Mouse (Mus musculus) megakaryocyte, embryonic 14.5 days (primary cell): ENCODE measurements at regions not wholly inside any gene's neighbourhood (a gene's known extent, or its start where the extent isn't known, plus 50 kb on each side); places are given as distances from the start of the nearest gene placed in this dataset.

Source experiments
- H3K27me3 ChIP-seq: replicated peaks from 2 replicates; pipeline ENCODE3; 2012; ENCODE audit warnings: inconsistent platforms
- H3K36me3 ChIP-seq: replicated peaks from 2 replicates; pipeline ENCODE3; 2012; ENCODE audit warnings: low read length, inconsistent platforms, mixed read lengths
- H3K4me1 ChIP-seq: 2 replicates; pipeline ENCODE4 v1.6.1; 2012; ENCODE audit warnings: inconsistent platforms
- H3K4me3 ChIP-seq: replicated peaks from 2 replicates; pipeline ENCODE3; 2012; ENCODE audit warnings: moderate library complexity, mild to moderate bottlenecking, inconsistent platforms
- H3K9me3 ChIP-seq: 2 replicates; pipeline ENCODE4 v1.6.1; 2012; ENCODE audit warnings: inconsistent platforms
- FLI1 ChIP-seq: IDR thresholded peaks from 2 replicates; pipeline ENCODE4 v1.6.1; 2012; ENCODE audit warnings: low read length, inconsistent platforms, mixed read lengths
- GATA1 ChIP-seq: IDR thresholded peaks from 3 replicates; pipeline ENCODE4 v1.6.1; 2012; ENCODE audit warnings: mixed read lengths, low read length, inconsistent platforms, borderline replicate concordance

GRCm38 (mm10) chr7:95460889-95461288 is 710.2 kb upstream of the Tenm4 start:
- Histone ChIP-seq H3K4me1 (no peaks in the 10 kb centered on the region), H3K9me3 (peaks cover 10% of the 10 kb centered on the region), H3K4me3 (no peak overlapping the region), H3K27me3 (no peaks in the 10 kb centered on the region), H3K36me3 (no peaks in the 10 kb centered on the region)
- TF ChIP-seq FLI1 (no peak), GATA1 (no peak)

GRCm38 (mm10) chr7:95465506-95465905 is 705.5 kb upstream of the Tenm4 start:
- Histone ChIP-seq H3K9me3 (peaks cover 10% of the 10 kb centered on the region), H3K4me1 (no peaks in the 10 kb centered on the region), H3K4me3 (no peak overlapping the region), H3K36me3 (no peaks in the 10 kb centered on the region), H3K27me3 (no peaks in the 10 kb centered on the region)
- TF ChIP-seq FLI1: no peak
- TF ChIP-seq GATA1: no peak

- Histone ChIP-seq H3K9me3 (peaks cover 7% of the 10 kb centered on the region), H3K36me3 (no peaks in the 10 kb centered on the region), H3K27me3 (no peaks in the 10 kb centered on the region), H3K4me1 (no peaks in the 10 kb centered on the region), H3K4me3 (no peak overlapping the region)
- TF ChIP-seq FLI1 (no peak), GATA1 (no peak)
Measured at GRCm38 (mm10) chr7:95467028-95467427, 704.0 kb upstream of the Tenm4 start.

GRCm38 (mm10) chr7:95473892-95474291 is 697.2 kb upstream of the Tenm4 start:
- Histone ChIP-seq H3K4me3 (no peak overlapping the region), H3K27me3 (no peaks in the 10 kb centered on the region), H3K36me3 (no peaks in the 10 kb centered on the region), H3K9me3 (no peaks in the 10 kb centered on the region), H3K4me1 (no peaks in the 10 kb centered on the region)
- TF ChIP-seq GATA1 (no peak), FLI1 (no peak)

- TF ChIP-seq FLI1 (no peak), GATA1 (no peak)
- no peak overlapping the region for H3K4me3 ChIP-seq
- no peaks in the 10 kb centered on the region for H3K27me3 ChIP-seq
- H3K4me1 ChIP-seq: no peaks in the 10 kb centered on the region
- no peaks in the 10 kb centered on the region for H3K36me3 ChIP-seq
- no peaks in the 10 kb centered on the region for H3K9me3 ChIP-seq
Measured at GRCm38 (mm10) chr7:95480121-95480726, 690.8 kb upstream of the Tenm4 start.

- Histone ChIP-seq H3K36me3 (no peaks in the 10 kb centered on the region), H3K4me3 (no peak overlapping the region), H3K27me3 (no peaks in the 10 kb centered on the region), H3K9me3 (no peaks in the 10 kb centered on the region), H3K4me1 (no peaks in the 10 kb centered on the region)
- TF ChIP-seq GATA1: no peak
- TF ChIP-seq FLI1: no peak
Measured at GRCm38 (mm10) chr7:95489666-95490065, 681.4 kb upstream of the Tenm4 start.

GRCm38 (mm10) chr7:95494793-95495192 is 676.3 kb upstream of the Tenm4 start:
- Histone ChIP-seq H3K27me3 (no peaks in the 10 kb centered on the region), H3K4me1 (no peaks in the 10 kb centered on the region), H3K9me3 (no peaks in the 10 kb centered on the region), H3K4me3 (no peak overlapping the region), H3K36me3 (no peaks in the 10 kb centered on the region)
- no peak for TF ChIP-seq GATA1
- TF ChIP-seq FLI1: no peak

GRCm38 (mm10) chr7:95502959-95503358 is 668.1 kb upstream of the Tenm4 start:
- Histone ChIP-seq H3K9me3 (0 out of 2 replicates have a peak, but pooled peaks cover 3% of the 10 kb centered on the region), H3K4me1 (no peaks in the 10 kb centered on the region), H3K36me3 (no peaks in the 10 kb centered on the region), H3K27me3 (no peaks in the 10 kb centered on the region), H3K4me3 (no peak overlapping the region)
- no peak for TF ChIP-seq GATA1
- no peak for TF ChIP-seq FLI1

GRCm38 (mm10) chr7:95547256-95547655 is 623.8 kb upstream of the Tenm4 start:
- 0 out of 2 replicates have a peak, but pooled peaks cover 2% of the 10 kb centered on the region for H3K9me3 ChIP-seq
- TF ChIP-seq GATA1 (no peak), FLI1 (no peak)
- no peaks in the 10 kb centered on the region for H3K36me3 ChIP-seq

GRCm38 (mm10) chr7:95550099-95550498 is 620.9 kb upstream of the Tenm4 start:
- Histone ChIP-seq H3K4me3 (no peak overlapping the region), H3K4me1 (no peaks in the 10 kb centered on the region), H3K27me3 (no peaks in the 10 kb centered on the region), H3K9me3 (0 out of 2 replicates have a peak, but pooled peaks cover 2% of the 10 kb centered on the region), H3K36me3 (no peaks in the 10 kb centered on the region)
- no peak for TF ChIP-seq FLI1
- no peak for TF ChIP-seq GATA1

More at GRCm38 (mm10) chr7:95547256-95547655, 623.8 kb upstream of the Tenm4 start:
- no peaks in the 10 kb centered on the region for H3K4me1 ChIP-seq
- H3K4me3 ChIP-seq: no peak overlapping the region
- no peaks in the 10 kb centered on the region for H3K27me3 ChIP-seq
